Mouse (Mus musculus) right cerebral cortex, postnatal 25 days (tissue): ENCODE results near the gene Traf1.

Experiments
- DNase-seq: peaks from one replicate; pipeline ENCODE4 v3.0.0; 2022

Traf1 gene

GRCm38 (mm10) chr2:34966243-34966934, 4.8 kb upstream of the Traf1 start:
- DNase-seq: no peak

- no peak for DNase-seq
These were observed 4.2 kb upstream of the Traf1 start for GRCm38 (mm10) chr2:34965806-34966205.

- DNase-seq: no peak
These were observed 3.7 kb upstream of the Traf1 start for GRCm38 (mm10) chr2:34965293-34965692.

DNA sequence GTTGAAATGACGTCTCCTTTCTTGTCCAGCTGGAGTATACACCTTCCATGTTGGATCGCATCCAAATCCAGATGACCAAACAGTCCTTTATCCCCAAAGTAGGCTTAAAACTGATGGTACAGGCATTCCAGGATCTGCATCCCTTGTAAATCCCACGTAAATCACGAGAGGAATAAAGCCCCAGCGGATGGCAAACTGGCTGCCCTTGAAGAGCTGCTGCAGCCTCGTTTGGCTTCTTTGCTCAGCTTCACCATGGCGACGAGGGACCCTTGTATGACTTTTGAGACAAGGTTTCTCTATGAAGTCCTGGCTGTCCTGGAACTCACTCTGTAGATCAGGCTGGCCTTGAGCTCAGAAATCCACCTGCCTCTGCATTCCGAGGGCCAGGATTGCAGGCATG, 3.1 kb upstream of the Traf1 start:
- DNase-seq: no peak

DNA sequence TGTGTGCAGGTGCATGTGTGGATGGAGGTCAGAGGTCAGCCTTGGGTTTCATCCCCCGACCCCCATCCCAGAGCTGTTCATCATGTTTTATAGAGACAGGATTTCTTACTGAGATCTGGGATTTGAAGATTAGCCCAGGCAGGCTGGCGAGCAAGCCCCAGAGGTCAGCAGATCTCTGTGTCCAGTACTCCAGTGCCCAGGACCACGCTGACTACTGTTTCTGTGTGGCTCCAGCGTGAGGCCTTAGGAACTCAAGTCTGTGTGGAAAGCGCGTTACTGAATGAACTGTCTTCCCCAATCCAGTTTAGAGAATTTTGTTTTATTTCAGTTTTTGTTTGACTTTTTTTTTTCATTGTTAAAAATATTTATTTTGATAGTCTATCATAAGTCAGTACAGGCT, 2.7 kb upstream of the Traf1 start:
- no peak for DNase-seq

DNA sequence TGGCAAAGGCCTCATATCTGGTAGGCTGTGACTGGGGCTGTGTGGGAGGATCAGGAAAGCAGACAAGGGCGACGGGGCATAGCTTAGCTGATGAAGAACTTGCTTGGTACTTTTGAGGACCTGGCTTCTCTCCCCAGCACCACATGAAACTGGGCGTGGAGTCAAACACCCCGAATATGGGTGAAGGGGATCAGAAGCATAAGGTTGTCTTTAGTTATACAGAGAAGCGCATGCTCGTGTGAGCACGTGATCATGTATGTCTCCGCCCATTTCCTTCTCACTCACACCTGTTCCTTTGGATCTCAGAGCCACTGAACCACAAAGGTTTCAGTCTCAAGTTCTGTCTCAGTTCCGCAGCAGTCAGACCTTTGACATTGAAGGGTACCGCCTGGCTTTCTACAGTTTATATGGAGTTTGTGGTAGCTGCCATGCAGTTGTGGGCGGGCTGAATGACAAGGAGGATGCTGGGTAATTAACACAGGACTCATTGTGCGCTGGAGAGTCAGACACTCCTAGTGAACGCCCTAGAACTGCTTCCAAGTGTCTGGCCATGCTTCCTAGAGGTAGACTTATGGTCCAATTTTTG, 1.9 kb upstream of the Traf1 start:
- no peak for DNase-seq

- no peak for DNase-seq
These were observed 1.3 kb upstream of the Traf1 start for GRCm38 (mm10) chr2:34962893-34963292.

GRCm38 (mm10) chr2:34962211-34962610, 639 bp upstream of the Traf1 start:
- no peak for DNase-seq

DNA sequence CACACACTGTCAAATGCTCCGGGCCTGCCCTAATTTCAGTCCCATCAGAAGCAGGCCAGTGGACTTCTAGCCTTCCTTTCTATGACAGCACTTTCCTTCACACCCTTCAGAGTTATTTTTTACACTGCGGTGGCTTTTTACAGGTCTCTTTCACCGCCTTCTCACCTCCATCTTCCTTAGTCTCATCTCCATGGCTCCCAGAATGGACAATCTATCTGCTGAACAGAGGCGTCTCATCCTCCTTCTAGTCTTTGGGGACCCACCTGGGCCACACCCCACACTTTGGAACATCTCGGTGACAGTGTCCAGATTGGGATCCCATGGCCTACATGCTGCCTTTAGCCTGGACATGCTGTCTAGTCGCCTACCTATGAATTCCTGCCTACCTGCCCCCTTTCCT, 606 bp downstream of the Traf1 start:
- DNase-seq: no peak

DNA sequence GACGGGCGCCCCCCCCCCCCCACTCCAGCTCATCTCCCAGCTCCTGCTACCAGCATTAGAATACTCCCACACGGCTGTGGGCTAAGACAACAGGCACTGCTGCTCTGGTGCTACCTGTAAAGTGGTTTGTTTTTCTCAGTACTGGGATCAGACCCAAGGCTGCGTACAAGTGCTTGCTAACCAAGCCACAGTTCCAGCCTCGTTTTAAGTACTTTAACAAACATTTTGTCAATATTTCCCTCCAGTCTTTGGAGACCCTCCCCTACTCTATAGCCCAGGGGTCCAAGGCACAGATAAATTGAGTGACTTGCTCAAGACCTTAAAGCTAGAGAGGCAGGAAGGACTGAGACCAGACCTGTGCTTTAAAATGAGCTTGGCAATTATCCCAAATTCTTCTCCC, 1.1 kb downstream of the Traf1 start:
- no peak for DNase-seq

- no peak for DNase-seq
These were observed 3.0 kb downstream of the Traf1 start for GRCm38 (mm10) chr2:34958582-34958981.

DNA sequence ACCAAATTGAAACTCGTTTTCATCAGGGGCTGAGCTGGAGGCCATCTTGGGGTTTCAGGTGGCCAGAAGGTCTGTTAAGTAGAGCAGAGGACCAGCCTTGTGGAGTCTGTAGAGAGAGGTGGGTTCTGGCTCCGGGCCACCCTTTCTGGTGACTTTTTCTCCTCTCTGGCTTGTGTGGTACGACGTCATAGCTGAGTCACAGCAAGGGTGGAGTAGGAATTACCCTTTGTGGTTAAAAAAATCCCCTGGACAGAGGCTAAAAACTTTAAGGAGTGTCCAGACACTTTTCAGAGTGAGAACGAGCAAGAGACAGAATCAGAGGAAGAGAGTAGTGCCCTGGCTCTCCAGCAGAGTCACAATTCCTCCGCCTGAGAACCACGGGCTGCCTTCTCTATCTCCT, 3.5 kb downstream of the Traf1 start:
- DNase-seq: no peak

- no peak for DNase-seq
These were observed 4.2 kb downstream of the Traf1 start for GRCm38 (mm10) chr2:34957405-34957804.

DNA sequence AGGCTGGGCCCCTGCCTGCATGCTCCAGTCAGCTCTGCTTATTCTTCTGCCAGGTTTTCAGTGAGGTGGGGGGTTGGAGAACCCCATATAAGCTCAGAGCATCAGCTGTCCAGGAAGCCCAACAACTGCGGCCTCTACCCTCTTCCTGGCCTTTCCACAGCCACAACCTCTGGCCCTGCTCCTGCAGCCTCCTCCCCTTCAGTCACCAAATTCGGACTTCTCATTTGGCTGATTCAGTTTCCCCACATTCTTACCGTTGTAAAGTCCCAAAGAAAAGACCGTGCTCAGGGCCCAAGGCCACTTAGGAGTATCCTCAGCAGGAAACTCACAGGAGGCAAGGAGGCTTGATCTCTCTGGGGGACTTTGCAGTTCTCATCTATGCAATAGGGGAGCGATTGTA, 4.6 kb downstream of the Traf1 start:
- DNase-seq: no peak

DNA sequence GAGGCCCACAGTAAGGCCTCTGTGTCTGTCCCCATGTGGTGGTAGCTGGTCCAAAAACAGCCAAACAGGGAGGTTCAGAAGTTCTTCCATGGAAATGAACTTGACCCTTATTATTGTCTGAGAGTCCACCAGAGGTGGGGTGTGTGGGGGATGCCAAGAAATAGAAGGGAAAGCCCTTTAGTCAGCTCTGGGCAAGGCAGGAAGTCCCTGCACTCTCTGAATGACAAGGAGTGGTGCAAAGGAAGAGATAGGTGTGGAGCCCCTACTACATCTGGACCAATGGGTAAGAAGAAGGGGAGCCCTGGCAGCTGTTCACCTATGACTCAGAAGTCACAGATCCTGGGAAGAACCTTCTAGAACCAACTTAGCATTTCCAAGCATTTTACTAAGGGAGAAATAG, 7.2 kb downstream of the Traf1 start:
- no peak for DNase-seq

GRCm38 (mm10) chr2:34953547-34954116, 7.9 kb downstream of the Traf1 start:
- DNase-seq: no peak

GRCm38 (mm10) chr2:34953018-34953417, 8.6 kb downstream of the Traf1 start:
- no peak for DNase-seq

- no peak for DNase-seq
These were observed 10.1 kb downstream of the Traf1 start for GRCm38 (mm10) chr2:34951469-34951868.

- no peak for DNase-seq
These were observed 12.9 kb downstream of the Traf1 start for GRCm38 (mm10) chr2:34948622-34949021.

GRCm38 (mm10) chr2:34946046-34946445, 15.5 kb downstream of the Traf1 start:
- DNase-seq: no peak

- DNase-seq: no peak
These were observed 16.0 kb downstream of the Traf1 start for GRCm38 (mm10) chr2:34945580-34945979.

- DNase-seq: no peak
These were observed 16.8 kb downstream of the Traf1 start for GRCm38 (mm10) chr2:34944761-34945160.

DNA sequence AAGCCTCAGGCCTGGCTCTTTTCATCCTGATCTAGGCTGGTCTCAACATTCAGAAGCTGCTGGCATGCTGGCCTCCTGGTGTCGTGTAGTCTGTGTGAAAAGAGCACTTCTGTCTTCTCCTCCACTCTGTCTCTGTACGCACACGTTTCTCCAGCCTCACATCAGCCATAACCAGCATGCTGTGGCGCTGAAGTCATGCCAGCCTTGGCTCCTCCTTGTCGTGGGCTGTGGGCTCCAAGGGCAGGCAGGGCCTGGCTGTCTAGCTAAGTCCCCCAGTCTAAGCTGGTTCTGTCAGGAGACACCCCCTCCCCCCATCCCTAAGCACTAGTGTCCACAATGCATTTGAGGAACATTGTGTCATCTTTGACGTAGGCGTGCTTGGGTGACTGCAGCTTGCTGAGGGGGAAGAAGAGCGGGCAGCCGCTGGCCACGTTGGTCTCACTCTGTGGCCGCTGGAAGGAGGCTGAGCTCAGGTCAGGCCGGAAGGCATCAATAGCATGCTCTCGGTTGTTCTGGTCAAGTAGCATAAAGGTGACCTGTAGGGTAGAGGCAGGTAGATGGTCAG, 17.9 kb downstream of the Traf1 start:
- no peak for DNase-seq

DNA sequence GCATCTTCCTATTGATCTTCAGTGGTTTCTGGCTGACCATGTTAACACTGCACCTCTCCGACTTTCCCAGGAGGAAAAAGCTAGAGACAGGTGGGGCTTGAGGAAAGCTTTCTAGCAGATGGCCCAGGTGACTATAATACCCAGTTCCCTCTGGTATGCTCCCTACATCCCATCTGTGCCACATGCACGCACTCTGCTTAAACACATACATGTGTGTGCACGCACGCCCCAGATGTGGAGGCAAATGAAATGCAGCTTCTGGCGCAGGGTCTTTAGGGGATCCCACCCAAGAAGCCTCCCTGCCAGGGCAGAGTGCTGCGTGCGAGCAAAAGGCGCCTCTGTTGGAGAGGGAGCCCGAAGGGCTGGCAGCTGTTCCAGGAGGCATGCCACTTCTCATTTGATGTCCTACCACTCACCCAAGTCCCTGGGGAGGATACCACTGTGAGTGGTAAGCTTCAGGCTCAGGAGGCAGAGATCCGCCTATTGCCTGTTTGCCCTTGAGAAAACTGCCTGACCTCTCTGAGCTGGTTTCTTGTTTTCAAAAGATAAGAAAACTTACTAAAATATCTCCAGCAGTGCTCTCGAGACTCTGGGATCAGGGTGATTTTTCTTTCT, 20.4 kb downstream of the Traf1 start:
- no peak for DNase-seq
